Mouse (Mus musculus): Measurements from ENCODE around the gene Tmem63a. TPM values are rescaled to one million over a fixed set of nuclear protein-coding genes. Genes with fewer than 3 reads are reported as not detected.

The Tmem63a gene
- total RNA-seq, 1 experiment, result 14.7 TPM

DNA sequence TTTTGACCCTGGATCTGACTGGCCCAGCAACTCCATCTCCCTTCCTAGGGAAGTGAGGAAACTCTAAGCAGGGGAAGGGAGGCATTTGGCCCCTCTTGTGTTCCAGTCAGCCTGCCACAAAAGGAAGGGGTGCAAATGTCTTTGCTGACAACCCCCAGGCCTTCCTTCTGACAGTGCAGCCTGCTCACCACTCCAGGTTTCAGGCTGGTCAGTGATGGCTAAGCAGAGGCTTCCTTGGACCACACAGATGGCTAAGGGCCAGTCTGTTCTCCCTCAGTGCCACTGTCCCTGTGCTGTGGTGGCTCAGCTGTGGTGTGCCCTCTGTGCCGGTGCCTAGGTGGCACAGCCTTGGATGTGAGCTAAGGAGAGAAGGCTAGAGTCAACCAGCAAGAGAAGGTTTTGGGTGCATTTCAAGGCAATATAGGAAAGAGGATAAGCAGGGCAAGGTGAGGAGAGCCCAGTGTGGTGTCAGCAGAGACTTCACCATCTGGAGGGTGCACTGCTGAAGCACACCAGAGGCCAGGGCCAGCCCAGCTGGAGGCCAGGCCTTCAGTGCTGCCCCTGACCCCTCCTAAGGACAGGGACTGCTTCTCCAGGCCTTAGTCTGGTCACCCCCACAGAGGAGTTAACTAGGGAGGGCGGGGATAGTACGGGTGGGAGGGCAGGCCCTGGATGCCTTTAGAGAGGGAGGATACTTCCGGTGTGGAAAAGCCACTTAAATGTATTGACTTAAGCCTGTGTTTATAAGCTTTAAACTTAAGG, 68.2 kb downstream of the Tmem63a start:
- H3K9ac ChIP-seq (ENCODE audit: insufficient read depth, low read depth, low read length, poor library complexity, severe bottlenecking), result no peak overlapping the region
- peaks cover 0 to 14% of the 10 kb centered on the region in 2 experiments; a peak in 2 of 4 replicates for H3K4me1 ChIP-seq (ENCODE audit: control insufficient read depth in 2 of 2, insufficient read depth in 2 of 2, low read length in 2 of 2, poor library complexity in 1 of 2)
- H3K9me3 ChIP-seq (ENCODE audit: control insufficient read depth, insufficient read depth, low read depth, low read length), result no peaks in the 10 kb centered on the region
- no peak for DNase-seq (ENCODE audit: low read depth, low spot score)
- H3K4me3 ChIP-seq (ENCODE audit: insufficient read depth in 1 of 2, low read depth in 1 of 2, low read length in 2 of 2, poor library complexity in 1 of 2, severe bottlenecking in 1 of 2), result no peak overlapping the region
- H3K27ac ChIP-seq (ENCODE audit: insufficient read depth, low read depth, low read length, poor library complexity, severe bottlenecking), result 0 out of 2 replicates have a peak overlapping the region, but pooled peaks have one; percentile 11
- in situ Hi-C loops (cut with MboI; ENCODE audit: low sequenced_read_pairs in 2 of 2, unreplicated experiment in 2 of 2), result no loop called here
- H3K36me3 ChIP-seq (ENCODE audit: control insufficient read depth, insufficient read depth, low read length, poor library complexity, severe bottlenecking), result no peaks in the 10 kb centered on the region
- TF ChIP-seq ZNF384 (IDR thresholded peaks at IDR 0.05; ENCODE audit: low read depth, low read length) (no peak), MAFK (IDR thresholded peaks at IDR 0.05; ENCODE audit: insufficient read depth, low read depth, low read length) (no peak), HCFC1 (IDR thresholded peaks at IDR 0.05; ENCODE audit: borderline replicate concordance, insufficient read depth, low read length) (no peak), CHD2 (IDR thresholded peaks at IDR 0.05; ENCODE audit: low read depth, low read length) (no peak), ZC3H11A (IDR thresholded peaks at IDR 0.05; ENCODE audit: borderline replicate concordance, low read depth, low read length) (no peak)

GRCm38 (mm10) chr1:181011601-181012000, 69.5 kb downstream of the Tmem63a start:
- in situ Hi-C loops (cut with MboI; ENCODE audit: low sequenced_read_pairs in 2 of 2, unreplicated experiment in 2 of 2), result no loop called here
- H3K36me3 ChIP-seq (ENCODE audit: control insufficient read depth, insufficient read depth, low read length, poor library complexity, severe bottlenecking), result no peaks in the 10 kb centered on the region

DNA sequence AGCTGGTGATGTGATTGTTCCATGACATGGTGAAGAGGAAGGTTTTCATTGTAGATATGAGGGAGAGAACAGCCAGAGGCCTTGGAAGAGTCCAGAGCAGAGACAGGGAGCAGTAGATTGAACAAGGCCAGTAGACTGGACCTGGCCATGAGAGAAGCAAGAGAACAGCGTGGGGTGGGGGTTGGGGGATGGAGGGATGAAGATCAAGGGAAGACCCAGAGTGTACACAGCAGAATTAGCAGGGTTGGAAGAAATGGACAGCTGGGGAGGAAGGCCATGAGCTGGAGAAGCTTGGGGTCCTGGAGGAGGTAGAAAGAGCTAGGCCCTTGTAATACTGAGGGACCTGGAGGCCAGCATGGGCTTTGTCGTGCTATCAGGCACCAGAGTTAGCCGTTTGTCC, 70.3 kb downstream of the Tmem63a start:
- Histone ChIP-seq H3K4me1 (ENCODE audit: control insufficient read depth in 2 of 2, insufficient read depth in 2 of 2, low read length in 2 of 2, poor library complexity in 1 of 2) (peaks cover 0 to 21% of the 10 kb centered on the region in 2 experiments; a peak in 2 of 4 replicates), H3K9me3 (ENCODE audit: control insufficient read depth, insufficient read depth, low read depth, low read length) (no peaks in the 10 kb centered on the region), H3K36me3 (ENCODE audit: control insufficient read depth, insufficient read depth, low read length, poor library complexity, severe bottlenecking) (no peaks in the 10 kb centered on the region), H3K9ac (ENCODE audit: insufficient read depth, low read depth, low read length, poor library complexity, severe bottlenecking) (no peak overlapping the region), H3K4me3 (ENCODE audit: insufficient read depth in 1 of 2, low read depth in 1 of 2, low read length in 2 of 2, poor library complexity in 1 of 2, severe bottlenecking in 1 of 2) (no peak overlapping the region), H3K27ac (ENCODE audit: insufficient read depth, low read depth, low read length, poor library complexity, severe bottlenecking) (no peak overlapping the region)
- TF ChIP-seq ZC3H11A (IDR thresholded peaks at IDR 0.05; ENCODE audit: borderline replicate concordance, low read depth, low read length) (no peak), CHD2 (IDR thresholded peaks at IDR 0.05; ENCODE audit: low read depth, low read length) (no peak), HCFC1 (IDR thresholded peaks at IDR 0.05; ENCODE audit: borderline replicate concordance, insufficient read depth, low read length) (no peak), MAFK (IDR thresholded peaks at IDR 0.05; ENCODE audit: insufficient read depth, low read depth, low read length) (no peak), ZNF384 (IDR thresholded peaks at IDR 0.05; ENCODE audit: low read depth, low read length) (no peak)
- no peak for DNase-seq (ENCODE audit: low read depth, low spot score)
- in situ Hi-C loops (cut with MboI; ENCODE audit: low sequenced_read_pairs in 2 of 2, unreplicated experiment in 2 of 2), result no loop called here

More at GRCm38 (mm10) chr1:181011601-181012000, 69.5 kb downstream of the Tmem63a start:
- no peak overlapping the region for H3K4me3 ChIP-seq (ENCODE audit: insufficient read depth in 1 of 2, low read depth in 1 of 2, low read length in 2 of 2, poor library complexity in 1 of 2, severe bottlenecking in 1 of 2)
- TF ChIP-seq ZC3H11A (IDR thresholded peaks at IDR 0.05; ENCODE audit: borderline replicate concordance, low read depth, low read length) (no peak), ZNF384 (IDR thresholded peaks at IDR 0.05; ENCODE audit: low read depth, low read length) (no peak), MAFK (IDR thresholded peaks at IDR 0.05; ENCODE audit: insufficient read depth, low read depth, low read length) (no peak), CHD2 (IDR thresholded peaks at IDR 0.05; ENCODE audit: low read depth, low read length) (no peak), HCFC1 (IDR thresholded peaks at IDR 0.05; ENCODE audit: borderline replicate concordance, insufficient read depth, low read length) (no peak)
- H3K27ac ChIP-seq (ENCODE audit: insufficient read depth, low read depth, low read length, poor library complexity, severe bottlenecking), result no peak overlapping the region
- peaks cover 0 to 18% of the 10 kb centered on the region in 2 experiments; a peak in 2 of 4 replicates for H3K4me1 ChIP-seq (ENCODE audit: control insufficient read depth in 2 of 2, insufficient read depth in 2 of 2, low read length in 2 of 2, poor library complexity in 1 of 2)
- DNase-seq (ENCODE audit: low read depth, low spot score), result no peak
- no peak overlapping the region for H3K9ac ChIP-seq (ENCODE audit: insufficient read depth, low read depth, low read length, poor library complexity, severe bottlenecking)
- no peaks in the 10 kb centered on the region for H3K9me3 ChIP-seq (ENCODE audit: control insufficient read depth, insufficient read depth, low read depth, low read length)

- no peaks in the 10 kb centered on the region for H3K9me3 ChIP-seq (ENCODE audit: control insufficient read depth, insufficient read depth, low read depth, low read length)
- in situ Hi-C loops (cut with MboI; ENCODE audit: low sequenced_read_pairs in 2 of 2, unreplicated experiment in 2 of 2), result no loop called here
- H3K27ac ChIP-seq (ENCODE audit: insufficient read depth, low read depth, low read length, poor library complexity, severe bottlenecking), result no peak overlapping the region
- TF ChIP-seq MAFK (IDR thresholded peaks at IDR 0.05; ENCODE audit: insufficient read depth, low read depth, low read length), result no peak
- TF ChIP-seq ZC3H11A (IDR thresholded peaks at IDR 0.05; ENCODE audit: borderline replicate concordance, low read depth, low read length), result no peak
- no peak for TF ChIP-seq ZNF384 (IDR thresholded peaks at IDR 0.05; ENCODE audit: low read depth, low read length)
- TF ChIP-seq HCFC1 (IDR thresholded peaks at IDR 0.05; ENCODE audit: borderline replicate concordance, insufficient read depth, low read length), result no peak
- no peak for TF ChIP-seq CHD2 (IDR thresholded peaks at IDR 0.05; ENCODE audit: low read depth, low read length)
- H3K36me3 ChIP-seq (ENCODE audit: control insufficient read depth, insufficient read depth, low read length, poor library complexity, severe bottlenecking), result no peaks in the 10 kb centered on the region
- no peak for DNase-seq (ENCODE audit: low read depth, low spot score)
- no peak overlapping the region for H3K9ac ChIP-seq (ENCODE audit: insufficient read depth, low read depth, low read length, poor library complexity, severe bottlenecking)
- no peak overlapping the region for H3K4me3 ChIP-seq (ENCODE audit: insufficient read depth in 1 of 2, low read depth in 1 of 2, low read length in 2 of 2, poor library complexity in 1 of 2, severe bottlenecking in 1 of 2)
- peaks cover 3 to 26% of the 10 kb centered on the region in 2 experiments; a peak in 3 of 4 replicates for H3K4me1 ChIP-seq (ENCODE audit: control insufficient read depth in 2 of 2, insufficient read depth in 2 of 2, low read length in 2 of 2, poor library complexity in 1 of 2)
Measured at GRCm38 (mm10) chr1:181013446-181013845, 71.3 kb downstream of the Tmem63a start.

Data from ES-E14 (cell line).